Comparison of ENCODE assay signal across 30 mouse cellular contexts in genomic region chr19:14752646-14753045, GRCm38 (mm10).
"Had no signal": no experiment of that assay in that cellular context is flagged by ENCODE, and none has a peak within 500 bp of the region (broad histone marks: within the 10 kb centered on the region; RNA-seq: fewer than 3 reads in every experiment).

No protein-coding gene starts in this region.

- H3K4me2 ChIP-seq: limb, embryonic 12.5 days; limb, embryonic 13.5 days; limb, embryonic 15.5 days; liver, embryonic 11.5 days; liver, embryonic 12.5 days; liver, embryonic 13.5 days; liver, embryonic 15.5 days; lung, embryonic 14.5 days; lung, embryonic 15.5 days; midbrain, embryonic 12.5 days; midbrain, embryonic 15.5 days had no signal

- H3K9ac ChIP-seq: limb, embryonic 12.5 days; limb, embryonic 13.5 days; limb, embryonic 15.5 days; liver, embryonic 12.5 days; liver, embryonic 13.5 days; liver, embryonic 14.5 days; liver, embryonic 15.5 days; liver, postnatal 0 days; lung, embryonic 14.5 days; lung, embryonic 15.5 days; midbrain, embryonic 12.5 days; midbrain, embryonic 15.5 days had no signal

- H3K27me3 ChIP-seq: limb, embryonic 12.5 days; limb, embryonic 13.5 days; limb, embryonic 15.5 days; liver, embryonic 12.5 days; liver, embryonic 13.5 days; liver, embryonic 15.5 days; megakaryocyte, embryonic 14.5 days; midbrain, embryonic 12.5 days; midbrain, embryonic 15.5 days had no signal

- DNase-seq: left cerebral cortex, postnatal 4 days; liver; liver, embryonic 13.5 days; liver, postnatal 0 days; lung, adult 18-20 months; lung, adult 2 months; lung, embryonic 14.5 days; lung, postnatal 10 days; lung, postnatal 14 days; lung, postnatal 36 days; lung, postnatal 4 days; midbrain, embryonic 14.5 days had no signal

- H3K27ac ChIP-seq: left cerebral cortex, adult 2 months; limb, embryonic 10.5 days; limb, embryonic 12.5 days; limb, embryonic 13.5 days; limb, embryonic 15.5 days; liver, embryonic 12.5 days; liver, embryonic 13.5 days; liver, embryonic 14.5 days; liver, embryonic 15.5 days; lung, embryonic 15.5 days; macrophage; midbrain, embryonic 10.5 days; midbrain, embryonic 12.5 days; midbrain, embryonic 15.5 days had no signal

- H3K4me1 ChIP-seq: limb, embryonic 10.5 days; limb, embryonic 12.5 days; limb, embryonic 13.5 days; limb, embryonic 15.5 days; liver, embryonic 12.5 days; liver, embryonic 13.5 days; liver, embryonic 15.5 days; lung, embryonic 15.5 days; megakaryocyte, embryonic 14.5 days; midbrain, embryonic 10.5 days; midbrain, embryonic 12.5 days; midbrain, embryonic 15.5 days had no signal

- ATAC-seq: liver, embryonic 12.5 days; liver, postnatal 0 days; lung, postnatal 0 days; midbrain, embryonic 15.5 days; midbrain, embryonic 16.5 days had no signal

- H3K4me3 ChIP-seq: left cerebral cortex, adult 2 months; limb, embryonic 10.5 days; limb, embryonic 12.5 days; limb, embryonic 13.5 days; limb, embryonic 15.5 days; liver, embryonic 12.5 days; liver, embryonic 13.5 days; liver, embryonic 15.5 days; lung, embryonic 15.5 days; megakaryocyte, embryonic 14.5 days; midbrain, embryonic 10.5 days; midbrain, embryonic 12.5 days; midbrain, embryonic 15.5 days; myocyte had no signal

- H3K9me3 ChIP-seq: limb, embryonic 10.5 days; limb, embryonic 12.5 days; limb, embryonic 13.5 days; limb, embryonic 15.5 days; liver, embryonic 12.5 days; liver, embryonic 13.5 days; liver, embryonic 15.5 days; lung, embryonic 15.5 days; midbrain, embryonic 10.5 days; midbrain, embryonic 12.5 days; midbrain, embryonic 15.5 days had no signal

- H3K36me3 ChIP-seq: limb, embryonic 10.5 days; limb, embryonic 12.5 days; limb, embryonic 13.5 days; limb, embryonic 15.5 days; liver, embryonic 12.5 days; liver, embryonic 13.5 days; liver, embryonic 15.5 days; lung, embryonic 15.5 days; midbrain, embryonic 10.5 days; midbrain, embryonic 12.5 days; midbrain, embryonic 15.5 days had no signal
